Mouse (Mus musculus): ENCODE measurements at regions not wholly inside any gene's neighbourhood (a gene's known extent, or its start where the extent isn't known, plus 50 kb on each side); places are given as distances from the start of the nearest gene placed in this dataset.

GRCm38 (mm10) chr1:195312426-195312825, 135.9 kb upstream of the Cr2 start:
- no peak for DNase-seq (ENCODE audit: low spot score in 2 of 2)

DNA sequence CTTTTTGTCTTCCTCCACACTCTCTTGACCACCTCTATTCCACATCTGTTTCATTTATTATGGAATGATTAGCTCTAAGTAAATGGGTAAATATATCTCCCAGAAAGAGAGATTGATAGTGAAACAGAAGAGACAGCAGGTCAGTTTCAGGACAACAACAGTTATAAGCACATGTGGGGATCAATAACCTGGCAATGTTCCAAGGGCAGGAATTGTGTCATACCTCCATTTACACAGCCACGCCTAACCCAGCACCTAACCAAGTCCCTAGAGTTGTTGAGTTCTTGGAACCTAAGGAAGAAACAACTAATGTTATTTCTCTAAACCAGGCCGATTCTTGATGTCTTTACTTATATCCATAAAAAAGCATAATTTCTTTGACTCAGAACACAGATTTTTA, 108.6 kb upstream of the Cr2 start:
- DNase-seq (ENCODE audit: low spot score in 2 of 2): no peak

GRCm38 (mm10) chr1:195241496-195241895, 65.0 kb upstream of the Cr2 start:
- DNase-seq (ENCODE audit: low spot score in 2 of 2): peak; percentile 87 to 97

- DNase-seq (ENCODE audit: low spot score in 2 of 2): peak; percentile 9 to 23
Measured at GRCm38 (mm10) chr1:195232658-195233057, 56.1 kb upstream of the Cr2 start.

DNA sequence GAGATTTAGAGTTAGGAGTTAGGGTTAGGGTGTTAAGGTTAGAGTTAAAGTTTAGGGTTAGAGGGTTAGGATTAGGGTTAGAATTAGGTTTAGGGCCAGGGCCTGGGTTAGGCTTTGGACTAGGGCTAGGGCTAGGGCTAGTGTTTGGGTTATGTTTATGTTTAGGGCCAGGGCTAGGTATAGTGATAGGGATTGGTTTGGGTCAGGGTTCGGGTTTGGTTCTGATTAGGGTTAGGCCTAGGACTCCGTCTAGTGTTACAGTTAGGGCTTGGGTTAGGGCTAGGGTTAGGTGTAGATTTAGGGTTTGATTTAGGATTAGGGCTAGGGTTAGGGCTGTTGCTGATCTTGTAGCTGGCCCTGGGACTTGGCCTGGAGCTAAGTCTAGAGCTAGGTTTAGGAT, 50.5 kb upstream of the Cr2 start:
- DNase-seq (ENCODE audit: low spot score in 2 of 2): no peak

Measured in frontal cortex, postnatal 10 days (tissue).